Mouse (Mus musculus): ENCODE data around the gene Atxn7l1.
A peak's percentile ranks its signal among the peaks of the same experiment; 100 is the strongest.
"Not testable (repeated sequence)": the region's sequence is repeated elsewhere in the genome, so short reads cannot be mapped to it uniquely, and the experiment has no call there.

Gene Atxn7l1

GRCm38 (mm10) chr12:33153850-33154249 is 6.4 kb downstream of the Atxn7l1 start:
- DNase-seq: no peak

GRCm38 (mm10) chr12:33154732-33155131 is 7.2 kb downstream of the Atxn7l1 start:
- DNase-seq: no peak

- DNase-seq: no peak
Observed at GRCm38 (mm10) chr12:33156334-33157018, 9.0 kb downstream of the Atxn7l1 start.

- no peak for DNase-seq
Observed at GRCm38 (mm10) chr12:33158256-33158655, 10.8 kb downstream of the Atxn7l1 start.

GRCm38 (mm10) chr12:33160406-33160805 is 12.9 kb downstream of the Atxn7l1 start:
- DNase-seq: peak; percentile 77

GRCm38 (mm10) chr12:33162541-33162940 is 15.0 kb downstream of the Atxn7l1 start:
- no peak for DNase-seq

- DNase-seq: not testable (repeated sequence)
Observed at GRCm38 (mm10) chr12:33164019-33164418, 16.5 kb downstream of the Atxn7l1 start.

- DNase-seq: no peak
Observed at GRCm38 (mm10) chr12:33166712-33167111, 19.2 kb downstream of the Atxn7l1 start.

- DNase-seq: no peak
Observed at GRCm38 (mm10) chr12:33167545-33167944, 20.1 kb downstream of the Atxn7l1 start.

- DNase-seq: no peak
Observed at GRCm38 (mm10) chr12:33168491-33168890, 21.0 kb downstream of the Atxn7l1 start.

GRCm38 (mm10) chr12:33169777-33170494 is 22.4 kb downstream of the Atxn7l1 start:
- DNase-seq: no peak

GRCm38 (mm10) chr12:33170822-33171221 is 23.3 kb downstream of the Atxn7l1 start:
- no peak for DNase-seq

GRCm38 (mm10) chr12:33172926-33173325 is 25.4 kb downstream of the Atxn7l1 start:
- no peak for DNase-seq

- no peak for DNase-seq
Observed at GRCm38 (mm10) chr12:33173720-33174141, 26.2 kb downstream of the Atxn7l1 start.

GRCm38 (mm10) chr12:33174171-33174570 is 26.7 kb downstream of the Atxn7l1 start:
- no peak for DNase-seq

- DNase-seq: no peak
Observed at GRCm38 (mm10) chr12:33174675-33175357, 27.3 kb downstream of the Atxn7l1 start.

- peak; percentile 31 for DNase-seq
Observed at GRCm38 (mm10) chr12:33175621-33176554, 28.4 kb downstream of the Atxn7l1 start.

- no peak for DNase-seq
Observed at GRCm38 (mm10) chr12:33176555-33176900, 29.0 kb downstream of the Atxn7l1 start.

- DNase-seq: no peak
Observed at GRCm38 (mm10) chr12:33180421-33180820, 32.9 kb downstream of the Atxn7l1 start.

GRCm38 (mm10) chr12:33181875-33182274 is 34.4 kb downstream of the Atxn7l1 start:
- DNase-seq: no peak

- DNase-seq: peak; percentile 34
Observed at GRCm38 (mm10) chr12:33182428-33183137, 35.1 kb downstream of the Atxn7l1 start.

- no peak for DNase-seq
Observed at GRCm38 (mm10) chr12:33183138-33183627, 35.7 kb downstream of the Atxn7l1 start.
